Mouse (Mus musculus) myocyte (in vitro differentiated cells): ENCODE data around the gene Gm10352. TPM values are rescaled to one million over a fixed set of nuclear protein-coding genes. Genes with fewer than 3 reads are reported as not detected.
"Not testable (repeated sequence)": the region's sequence is repeated elsewhere in the genome, so short reads cannot be mapped to it uniquely, and the experiment has no call there.

Experiments used
- H3K27me3 ChIP-seq: one replicate; pipeline ENCODE4 v1.6.1; 2011; ENCODE audit not compliant: control insufficient read depth, insufficient read depth, insufficient read length
- H3K36me3 ChIP-seq: one replicate; pipeline ENCODE4 v1.6.1; 2011; ENCODE audit not compliant: control insufficient read depth, insufficient read depth
- H3K4me2 ChIP-seq: one replicate; pipeline ENCODE4 v1.6.1; 2011; ENCODE audit warnings: low read depth, control low read depth
- H3K4me3 ChIP-seq: one replicate; pipeline ENCODE4 v1.5.1; 2011; ENCODE audit warnings: mild to moderate bottlenecking, control low read depth, moderate library complexity
- H3K79me2 ChIP-seq: one replicate; pipeline ENCODE4 v1.6.1; 2011; ENCODE audit not compliant: control insufficient read depth, insufficient read depth
- H3ac ChIP-seq: one replicate; pipeline ENCODE4 v1.6.1; 2011; ENCODE audit not compliant: control insufficient read depth, insufficient read length
- polyA plus RNA-seq: library from polyadenylated mRNA; unstranded; fragments of >200 nt; fragmentation: generic; extraction: Trizol; gene quantifications from one replicate; pipeline ENCODE4 v1.2.1, GENCODE M21; 2012; ENCODE audit warnings: missing spikeins

Gene Gm10352
- not detected for polyA plus RNA-seq

DNA sequence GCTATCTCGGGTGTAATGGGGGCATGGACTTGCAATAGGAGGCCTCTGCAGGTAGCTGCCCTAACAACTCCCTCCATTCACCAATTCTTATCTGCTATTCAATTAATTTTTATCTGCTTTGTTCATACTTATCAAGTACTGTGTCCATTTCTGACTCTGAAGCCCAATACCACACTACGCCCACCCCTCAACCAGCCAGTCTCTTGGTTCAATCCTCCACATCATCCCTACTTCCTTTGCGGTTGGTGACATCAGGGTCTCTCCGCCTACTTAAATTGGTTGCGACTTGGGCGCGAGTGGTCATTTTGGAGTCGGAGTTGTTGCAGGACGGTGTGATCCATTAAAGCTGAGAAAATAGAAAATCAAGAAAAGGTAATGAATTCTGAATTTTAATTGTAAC lies at the start of gene Gm10352:
Gene Gm10352, plus strand, starts transcription at position 301 of the 400 bp plus-strand sequence.
- not testable (repeated sequence) for H3K4me3 ChIP-seq, H3K27me3 ChIP-seq, H3ac ChIP-seq, H3K79me2 ChIP-seq, H3K36me3 ChIP-seq, H3K4me2 ChIP-seq

DNA sequence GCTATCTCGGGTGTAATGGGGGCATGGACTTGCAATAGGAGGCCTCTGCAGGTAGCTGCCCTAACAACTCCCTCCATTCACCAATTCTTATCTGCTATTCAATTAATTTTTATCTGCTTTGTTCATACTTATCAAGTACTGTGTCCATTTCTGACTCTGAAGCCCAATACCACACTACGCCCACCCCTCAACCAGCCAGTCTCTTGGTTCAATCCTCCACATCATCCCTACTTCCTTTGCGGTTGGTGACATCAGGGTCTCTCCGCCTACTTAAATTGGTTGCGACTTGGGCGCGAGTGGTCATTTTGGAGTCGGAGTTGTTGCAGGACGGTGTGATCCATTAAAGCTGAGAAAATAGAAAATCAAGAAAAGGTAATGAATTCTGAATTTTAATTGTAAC lies 31.5 kb downstream of the Gm10352 start, which contains the start of gene Gm29289:
Gene Gm29289, plus strand, starts transcription at position 301 of the 400 bp plus-strand sequence.
- not testable (repeated sequence) for H3K4me3 ChIP-seq, H3K27me3 ChIP-seq, H3K4me2 ChIP-seq, H3K36me3 ChIP-seq, H3ac ChIP-seq, H3K79me2 ChIP-seq

Other genes with a start within 250 kb of the Gm10352 start
- not detected for gene Sry, start 237.3 kb upstream of the Gm10352 start, polyA plus RNA-seq
- not detected for gene H2al2b, start 180.3 kb upstream of the Gm10352 start, polyA plus RNA-seq
- not detected for gene Gm4064, start 104.8 kb upstream of the Gm10352 start, polyA plus RNA-seq
- gene Rbmy, start 70.3 kb upstream of the Gm10352 start, polyA plus RNA-seq, result not detected
- gene Gm10256, start 70.3 kb upstream of the Gm10352 start, polyA plus RNA-seq, result not detected
- gene Gm29289, start 31.6 kb downstream of the Gm10352 start, polyA plus RNA-seq, result not detected